Mouse (Mus musculus): ENCODE results near the gene Sox2. TPM values are rescaled to one million over a fixed set of nuclear protein-coding genes. Genes with fewer than 3 reads are reported as not detected.

The Sox2 gene
- polyA plus RNA-seq, 1 experiment from 2014 or later, result 0.14 TPM

- Histone ChIP-seq H3K9me3 (replicated peaks; ENCODE audit: control insufficient read depth, low read length) (no peaks in the 10 kb centered on the region), H3K27me3 (ENCODE audit: control insufficient read depth, insufficient read depth, low read length) (peaks cover 96% of the 10 kb centered on the region), H3K4me2 (no peak overlapping the region), H3K27ac (ENCODE audit: low read depth, low read length) (no peak overlapping the region), H3K4me3 (ENCODE audit: low read depth, low read length) (no peak overlapping the region), H3K36me3 (ENCODE audit: control insufficient read depth, insufficient read depth, low read length) (no peaks in the 10 kb centered on the region), H3K4me1 (ENCODE audit: control insufficient read depth, insufficient read depth, low read length) (peaks cover 8% of the 10 kb centered on the region; the same call in 1 of the 2 replicates), H3K9ac (ENCODE audit: low read depth, low read length) (no peak overlapping the region)
- WGBS (ENCODE audit: insufficient replicate concordance), result 3% methylated on average over 10 of the region's 10 CpGs
- no peak for ATAC-seq (replicated peaks; ENCODE audit: insufficient number of reproducible peaks, low FRiP score, low TSS enrichment)
These were observed 15.8 kb downstream of the Sox2 start for GRCm38 (mm10) chr3:34665751-34666665.

- no peaks in the 10 kb centered on the region for H3K9me3 ChIP-seq (replicated peaks; ENCODE audit: control insufficient read depth, low read length)
- peaks cover 8% of the 10 kb centered on the region; the same call in 1 of the 2 replicates for H3K4me1 ChIP-seq (ENCODE audit: control insufficient read depth, insufficient read depth, low read length)
- no peak for ATAC-seq (replicated peaks; ENCODE audit: insufficient number of reproducible peaks, low FRiP score, low TSS enrichment)
- H3K27me3 ChIP-seq (ENCODE audit: control insufficient read depth, insufficient read depth, low read length), result peaks cover 96% of the 10 kb centered on the region
- no peak overlapping the region for H3K4me3 ChIP-seq (ENCODE audit: low read depth, low read length)
- no peak overlapping the region for H3K9ac ChIP-seq (ENCODE audit: low read depth, low read length)
- no peak overlapping the region for H3K27ac ChIP-seq (ENCODE audit: low read depth, low read length)
- H3K4me2 ChIP-seq, result no peak overlapping the region
- no peaks in the 10 kb centered on the region for H3K36me3 ChIP-seq (ENCODE audit: control insufficient read depth, insufficient read depth, low read length)
- 40% methylated on average over 2 of the region's 2 CpGs for WGBS (ENCODE audit: insufficient replicate concordance)
These were observed 17.0 kb downstream of the Sox2 start for GRCm38 (mm10) chr3:34667180-34667579.

- Histone ChIP-seq H3K27me3 (ENCODE audit: control insufficient read depth, insufficient read depth, low read length) (peaks cover 97% of the 10 kb centered on the region), H3K4me1 (ENCODE audit: control insufficient read depth, insufficient read depth, low read length) (peaks cover 8% of the 10 kb centered on the region; the same call in 1 of the 2 replicates), H3K4me3 (ENCODE audit: low read depth, low read length) (no peak overlapping the region), H3K9me3 (replicated peaks; ENCODE audit: control insufficient read depth, low read length) (no peaks in the 10 kb centered on the region), H3K4me2 (no peak overlapping the region), H3K36me3 (ENCODE audit: control insufficient read depth, insufficient read depth, low read length) (no peaks in the 10 kb centered on the region), H3K9ac (ENCODE audit: low read depth, low read length) (no peak overlapping the region), H3K27ac (ENCODE audit: low read depth, low read length) (no peak overlapping the region)
- no peak for ATAC-seq (replicated peaks; ENCODE audit: insufficient number of reproducible peaks, low FRiP score, low TSS enrichment)
- WGBS (ENCODE audit: insufficient replicate concordance), result 5% methylated on average over 18 of the region's 18 CpGs
These were observed 17.9 kb downstream of the Sox2 start for GRCm38 (mm10) chr3:34667881-34668817.

GRCm38 (mm10) chr3:34671024-34671660 lies 20.9 kb downstream of the Sox2 start:
- H3K36me3 ChIP-seq (ENCODE audit: control insufficient read depth, insufficient read depth, low read length), result no peaks in the 10 kb centered on the region
- no peak overlapping the region for H3K4me2 ChIP-seq
- no peaks in the 10 kb centered on the region for H3K4me1 ChIP-seq (ENCODE audit: control insufficient read depth, insufficient read depth, low read length)
- no peak for ATAC-seq (replicated peaks; ENCODE audit: insufficient number of reproducible peaks, low FRiP score, low TSS enrichment)
- WGBS (ENCODE audit: insufficient replicate concordance), result 9% methylated on average over 15 of the region's 15 CpGs
- H3K4me3 ChIP-seq (ENCODE audit: low read depth, low read length), result no peak overlapping the region
- no peak overlapping the region for H3K9ac ChIP-seq (ENCODE audit: low read depth, low read length)
- H3K9me3 ChIP-seq (replicated peaks; ENCODE audit: control insufficient read depth, low read length), result no peaks in the 10 kb centered on the region
- no peak overlapping the region for H3K27ac ChIP-seq (ENCODE audit: low read depth, low read length)
- H3K27me3 ChIP-seq (ENCODE audit: control insufficient read depth, insufficient read depth, low read length), result peaks cover 78% of the 10 kb centered on the region

- peaks cover 2% of the 10 kb centered on the region for H3K27me3 ChIP-seq (ENCODE audit: control insufficient read depth, insufficient read depth, low read length)
- no peak overlapping the region for H3K9ac ChIP-seq (ENCODE audit: low read depth, low read length)
- H3K9me3 ChIP-seq (replicated peaks; ENCODE audit: control insufficient read depth, low read length), result no peaks in the 10 kb centered on the region
- ATAC-seq (replicated peaks; ENCODE audit: insufficient number of reproducible peaks, low FRiP score, low TSS enrichment), result no peak
- H3K4me3 ChIP-seq (ENCODE audit: low read depth, low read length), result no peak overlapping the region
- no peak overlapping the region for H3K27ac ChIP-seq (ENCODE audit: low read depth, low read length)
- no peaks in the 10 kb centered on the region for H3K36me3 ChIP-seq (ENCODE audit: control insufficient read depth, insufficient read depth, low read length)
- 26% methylated on average over 7 of the region's 7 CpGs for WGBS (ENCODE audit: insufficient replicate concordance)
- H3K4me2 ChIP-seq, result no peak overlapping the region
- H3K4me1 ChIP-seq (ENCODE audit: control insufficient read depth, insufficient read depth, low read length), result no peaks in the 10 kb centered on the region
These were observed 28.6 kb downstream of the Sox2 start for GRCm38 (mm10) chr3:34678840-34679239.

- H3K27me3 ChIP-seq (ENCODE audit: control insufficient read depth, insufficient read depth, low read length), result no peaks in the 10 kb centered on the region
- no peaks in the 10 kb centered on the region for H3K9me3 ChIP-seq (replicated peaks; ENCODE audit: control insufficient read depth, low read length)
- no peak overlapping the region for H3K4me3 ChIP-seq (ENCODE audit: low read depth, low read length)
- H3K36me3 ChIP-seq (ENCODE audit: control insufficient read depth, insufficient read depth, low read length), result no peaks in the 10 kb centered on the region
- no peak for ATAC-seq (replicated peaks; ENCODE audit: insufficient number of reproducible peaks, low FRiP score, low TSS enrichment)
- H3K4me1 ChIP-seq (ENCODE audit: control insufficient read depth, insufficient read depth, low read length), result no peaks in the 10 kb centered on the region
- H3K27ac ChIP-seq (ENCODE audit: low read depth, low read length), result no peak overlapping the region
- no peak overlapping the region for H3K9ac ChIP-seq (ENCODE audit: low read depth, low read length)
- H3K4me2 ChIP-seq, result no peak overlapping the region
- WGBS (ENCODE audit: insufficient replicate concordance), result 54% methylated on average over 2 of the region's 2 CpGs
These were observed 29.2 kb downstream of the Sox2 start for GRCm38 (mm10) chr3:34679439-34679838.

GRCm38 (mm10) chr3:34679921-34680320 lies 29.7 kb downstream of the Sox2 start:
- 35% methylated on average over 3 of the region's 3 CpGs for WGBS (ENCODE audit: insufficient replicate concordance)
- Histone ChIP-seq H3K27ac (ENCODE audit: low read depth, low read length) (no peak overlapping the region), H3K36me3 (ENCODE audit: control insufficient read depth, insufficient read depth, low read length) (no peaks in the 10 kb centered on the region), H3K9ac (ENCODE audit: low read depth, low read length) (no peak overlapping the region), H3K4me3 (ENCODE audit: low read depth, low read length) (no peak overlapping the region), H3K4me1 (ENCODE audit: control insufficient read depth, insufficient read depth, low read length) (no peaks in the 10 kb centered on the region), H3K9me3 (replicated peaks; ENCODE audit: control insufficient read depth, low read length) (no peaks in the 10 kb centered on the region), H3K4me2 (no peak overlapping the region), H3K27me3 (ENCODE audit: control insufficient read depth, insufficient read depth, low read length) (no peaks in the 10 kb centered on the region)
- ATAC-seq (replicated peaks; ENCODE audit: insufficient number of reproducible peaks, low FRiP score, low TSS enrichment), result no peak

- no peak for ATAC-seq (replicated peaks; ENCODE audit: insufficient number of reproducible peaks, low FRiP score, low TSS enrichment)
- Histone ChIP-seq H3K4me3 (ENCODE audit: low read depth, low read length) (no peak overlapping the region), H3K4me1 (ENCODE audit: control insufficient read depth, insufficient read depth, low read length) (no peaks in the 10 kb centered on the region), H3K9ac (ENCODE audit: low read depth, low read length) (no peak overlapping the region), H3K4me2 (no peak overlapping the region), H3K27ac (ENCODE audit: low read depth, low read length) (no peak overlapping the region), H3K27me3 (ENCODE audit: control insufficient read depth, insufficient read depth, low read length) (0 out of 2 replicates have a peak, but pooled peaks cover 2% of the 10 kb centered on the region), H3K36me3 (ENCODE audit: control insufficient read depth, insufficient read depth, low read length) (no peaks in the 10 kb centered on the region), H3K9me3 (replicated peaks; ENCODE audit: control insufficient read depth, low read length) (no peaks in the 10 kb centered on the region)
- 86% methylated on average over 6 of the region's 6 CpGs for WGBS (ENCODE audit: insufficient replicate concordance)
These were observed 37.9 kb downstream of the Sox2 start for GRCm38 (mm10) chr3:34688072-34688471.
